Mouse (Mus musculus) adrenal gland (tissue): ENCODE data around the gene Ubr7.

ENCODE experiments used
- intact Hi-C: fragments of 180-260 bp; cut with DNase I; formaldehyde crosslinking; loops from one replicate; pipeline ENCODE4 v1.15.1; 2025

Gene Ubr7

DNA sequence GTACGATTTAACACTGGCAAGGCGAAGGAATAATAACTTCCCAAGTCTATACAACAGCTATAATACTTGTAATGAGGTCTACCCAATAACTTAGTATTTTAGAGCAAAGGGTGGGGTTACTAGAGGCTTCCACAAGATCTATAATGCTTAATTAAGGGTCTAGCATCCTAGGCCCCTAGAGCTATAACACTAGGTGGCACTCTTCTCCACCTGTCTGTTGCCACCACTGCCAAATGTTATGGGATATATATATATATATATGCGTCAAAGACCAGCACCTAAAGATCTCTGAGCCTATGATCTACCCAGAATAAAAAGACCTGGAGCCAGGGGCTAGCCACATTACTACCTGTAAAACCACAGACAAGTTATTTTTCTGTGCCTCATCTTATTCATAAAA lies 17.5 kb upstream of the Ubr7 start:
- intact Hi-C loops, result loop anchor here (2.0 to 10.0 kb wide), 2 partner anchors 17 to 325 kb away; partner anchors contain the start of genes Gm28051, Gon7 and Ubr7

DNA sequence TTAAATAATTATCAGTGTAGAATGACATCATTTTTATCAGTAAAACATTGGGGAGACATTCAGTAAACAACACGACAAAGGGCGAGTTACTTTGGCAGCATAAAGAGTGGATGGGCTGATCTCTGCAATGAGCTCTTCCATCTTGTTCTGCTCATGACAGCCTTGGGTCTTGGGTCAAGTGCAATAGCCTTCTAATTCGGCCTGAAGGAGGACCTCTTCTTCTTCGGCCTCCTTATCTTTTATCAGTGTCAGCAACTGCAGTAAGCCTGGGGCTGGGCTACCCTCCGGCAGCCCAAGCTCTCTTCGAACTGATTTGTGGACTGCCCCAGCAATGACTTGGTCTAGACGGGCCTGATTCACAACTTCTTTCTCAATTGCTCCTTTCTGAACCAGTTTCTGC lies 15.7 kb upstream of the Ubr7 start:
- intact Hi-C loops, result loop anchor here (10.0 kb wide), 1 partner anchor 323 kb away; no protein-coding TSS in a partner anchor

- intact Hi-C loops, result loop anchor here (10.0 kb wide), 1 partner anchor 322 kb away; no protein-coding TSS in a partner anchor
Observed at GRCm38 (mm10) chr12:102743036-102743588, 14.7 kb upstream of the Ubr7 start.

DNA sequence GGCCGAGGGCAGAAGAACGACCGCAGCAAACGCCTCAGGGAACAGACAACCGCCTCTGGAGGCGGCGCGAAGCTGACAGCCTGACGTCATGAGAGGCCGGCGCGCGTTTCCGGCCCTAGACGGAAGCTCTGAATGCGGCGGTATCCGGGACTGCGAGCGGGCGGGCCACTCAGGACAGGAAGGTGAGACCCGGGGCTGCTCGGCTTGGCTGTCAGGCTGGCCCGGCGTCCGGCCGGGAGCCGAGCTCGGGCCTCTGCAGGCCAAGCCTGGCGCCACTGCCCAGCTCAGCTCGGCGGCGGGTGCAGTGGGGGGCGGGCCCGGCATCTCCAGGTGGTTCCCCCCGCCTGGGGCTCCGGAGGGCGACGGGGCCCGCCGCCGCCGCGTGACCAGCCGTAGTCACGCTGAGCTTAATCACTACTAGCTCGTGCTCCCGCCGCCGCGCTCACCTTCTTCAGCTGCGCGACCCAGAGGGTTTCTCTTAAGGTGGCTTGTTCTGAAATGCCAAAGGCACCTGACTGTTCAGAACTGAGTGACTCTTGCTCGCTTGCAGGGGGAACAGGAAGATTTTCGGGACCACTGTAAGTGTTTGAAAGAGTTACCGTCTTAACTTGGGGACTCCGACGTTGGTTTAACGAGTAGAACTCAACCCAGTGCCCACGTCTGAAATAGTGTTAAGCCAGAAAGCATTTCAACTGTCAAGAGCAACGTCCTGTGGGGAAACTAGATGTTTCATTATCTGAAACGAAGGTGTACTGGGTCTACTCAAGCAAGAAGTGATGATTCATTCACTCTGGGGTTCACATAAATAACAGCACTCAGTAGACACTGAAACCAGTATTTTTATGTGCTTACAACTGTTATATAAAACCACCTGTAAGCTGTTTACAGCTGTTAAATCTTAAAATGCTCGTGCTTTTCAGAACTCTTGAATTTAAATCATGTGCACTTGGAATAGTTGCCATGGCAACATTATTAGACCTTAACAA lies 13.9 kb upstream of the Ubr7 start, which contains the start of the genes Moap1 and Tmem251:
TSS of gene Moap1 (minus strand) at position 73 of the 986 bp plus-strand sequence.
TSS of gene Tmem251 (plus strand) at position 174 of the 986 bp plus-strand sequence.
- intact Hi-C loops, result loop anchor here (10.0 kb wide), 1 partner anchor 321 kb away; no protein-coding TSS in a partner anchor

DNA sequence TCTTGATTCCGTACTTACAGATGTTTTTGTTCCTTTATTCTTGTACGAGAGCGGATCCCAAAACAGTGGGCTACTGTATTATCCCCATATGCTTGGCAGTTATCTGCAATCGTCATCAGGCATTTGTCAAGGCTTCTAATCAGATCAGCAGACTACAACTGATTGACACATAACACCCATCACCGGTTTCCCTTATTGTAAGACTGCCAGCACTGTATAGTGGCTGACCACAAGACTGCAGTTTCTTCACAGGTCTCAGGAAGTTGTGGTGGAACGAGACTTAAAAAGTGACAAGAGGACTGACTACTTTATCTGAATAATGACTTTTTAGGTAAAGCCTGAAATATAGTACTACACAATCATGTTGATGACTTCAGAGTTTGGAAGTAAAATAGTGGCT lies 12.9 kb upstream of the Ubr7 start:
- intact Hi-C loops, result loop anchor here (10.0 kb wide), 1 partner anchor 320 kb away; no protein-coding TSS in a partner anchor

GRCm38 (mm10) chr12:102748256-102748655 lies 9.5 kb upstream of the Ubr7 start:
- intact Hi-C loops, result loop anchor here (10.0 kb wide), 1 partner anchor 317 kb away; no protein-coding TSS in a partner anchor

DNA sequence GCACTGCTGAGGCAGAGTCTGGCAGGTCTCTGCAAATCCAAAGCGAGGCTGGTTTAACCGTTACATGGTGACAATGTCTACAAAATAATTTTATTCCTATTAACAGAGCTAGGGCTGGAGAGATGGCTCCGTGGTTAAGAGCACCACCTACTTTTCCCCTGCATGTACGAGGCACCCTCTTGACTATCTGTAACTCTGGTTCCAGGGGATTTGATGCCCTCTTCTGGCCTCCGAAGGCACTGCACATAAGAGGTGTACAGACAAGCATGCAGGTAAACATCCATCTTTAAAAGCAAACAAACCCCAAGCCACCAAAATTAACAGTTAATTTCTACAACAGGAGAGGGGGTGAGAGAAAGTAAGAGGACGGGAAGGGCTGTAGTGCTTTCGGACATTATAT lies 1.5 kb upstream of the Ubr7 start:
- intact Hi-C loops, result loop anchor here (2.0 to 5.0 kb wide), 2 partner anchors 16 to 121 kb away; partner anchors contain the start of gene Btbd7

GRCm38 (mm10) chr12:102757055-102757688 lies 595 bp upstream of the Ubr7 start:
- intact Hi-C loops, result loop anchor here (2.0 to 5.0 kb wide), 2 partner anchors 16 to 120 kb away; partner anchors contain the start of gene Btbd7

DNA sequence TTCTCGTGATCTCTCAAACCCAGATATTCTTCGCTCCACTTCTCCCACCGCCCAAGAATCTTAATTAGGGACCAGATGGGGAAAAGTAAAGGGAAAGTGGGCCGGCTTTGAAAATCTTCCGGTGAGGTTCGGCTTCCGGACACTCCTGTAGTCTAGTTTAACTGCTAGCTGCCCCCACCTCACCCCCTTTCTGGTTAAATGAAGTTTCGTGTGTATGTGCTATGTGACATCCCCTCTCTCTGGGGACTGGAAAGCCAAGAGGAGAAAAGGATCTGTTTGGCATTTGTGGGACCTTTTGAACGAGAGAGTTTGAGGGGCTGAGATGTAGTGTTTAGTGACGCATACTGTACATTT lies 613 bp downstream of the Ubr7 start, which contains the start of gene Gm20604:
TSS of gene Gm20604 (minus strand) at position 270 of the 354 bp plus-strand sequence.
- intact Hi-C loops, result loop anchor here (5.0 kb wide), 1 partner anchor 119 kb away; the partner anchor contains the start of gene Btbd7

DNA sequence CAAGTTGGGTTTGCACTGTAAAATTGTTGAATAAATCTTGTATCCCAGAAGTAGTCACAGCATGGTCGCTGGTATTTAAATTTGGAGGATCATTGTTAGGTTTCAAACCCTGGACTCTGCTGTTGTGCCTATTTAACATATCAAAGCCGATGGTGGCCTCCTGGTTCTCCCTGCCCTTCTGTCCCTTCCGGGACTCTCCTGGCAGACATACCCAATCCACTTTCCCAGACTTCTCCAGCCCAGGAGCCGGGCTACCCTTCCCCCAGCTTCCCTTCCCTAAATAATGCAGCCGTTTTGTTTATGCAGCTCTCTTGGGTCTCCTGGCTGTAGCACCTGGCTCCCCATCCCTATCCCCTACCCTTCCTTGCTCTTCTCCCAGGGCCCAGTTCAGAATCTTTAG lies 1.2 kb downstream of the Ubr7 start:
- intact Hi-C loops, result loop anchor here (5.0 kb wide), 1 partner anchor 118 kb away; the partner anchor contains the start of gene Btbd7

DNA sequence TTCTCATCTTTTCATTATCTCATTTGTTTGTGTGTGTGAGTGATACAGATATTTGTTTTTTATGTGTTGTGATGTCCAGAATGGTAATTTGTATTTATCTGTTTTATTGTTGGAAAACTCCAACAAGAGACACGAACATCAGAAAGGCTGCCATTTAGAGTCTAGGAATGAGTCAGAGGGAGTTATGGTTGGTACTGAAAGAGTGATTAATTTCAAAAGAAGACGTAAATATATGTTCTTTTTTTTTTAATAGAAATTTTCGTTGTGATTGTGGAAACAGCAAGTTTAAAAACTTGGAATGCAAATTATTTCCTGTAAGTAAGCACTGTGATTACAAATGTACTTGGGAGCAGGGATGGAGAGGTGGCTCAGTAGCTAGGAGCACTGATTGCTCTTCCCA lies 3.9 kb downstream of the Ubr7 start:
- intact Hi-C loops, result no loop called here

DNA sequence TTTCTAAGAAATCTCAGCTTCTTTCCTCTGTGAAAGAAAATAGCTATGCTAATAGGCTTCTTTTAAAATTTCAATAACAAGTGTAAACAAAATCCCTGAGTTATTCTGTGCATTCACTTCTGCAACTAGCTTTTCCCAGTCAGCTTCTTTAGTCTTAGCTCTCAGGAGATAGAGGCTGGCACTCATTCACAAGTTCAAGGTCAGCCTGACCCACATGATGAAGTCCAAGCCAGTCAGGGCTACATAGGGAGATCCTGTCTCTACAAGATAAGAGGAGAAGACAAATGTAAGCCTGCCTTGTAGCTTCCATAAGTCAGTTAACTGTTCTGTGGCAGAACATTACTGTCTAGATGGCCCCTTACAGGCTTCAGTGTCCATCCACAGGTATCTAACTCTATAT lies 5.9 kb downstream of the Ubr7 start:
- intact Hi-C loops, result no loop called here

- intact Hi-C loops, result no loop called here
Observed at GRCm38 (mm10) chr12:102769000-102769399, 11.2 kb downstream of the Ubr7 start.

DNA sequence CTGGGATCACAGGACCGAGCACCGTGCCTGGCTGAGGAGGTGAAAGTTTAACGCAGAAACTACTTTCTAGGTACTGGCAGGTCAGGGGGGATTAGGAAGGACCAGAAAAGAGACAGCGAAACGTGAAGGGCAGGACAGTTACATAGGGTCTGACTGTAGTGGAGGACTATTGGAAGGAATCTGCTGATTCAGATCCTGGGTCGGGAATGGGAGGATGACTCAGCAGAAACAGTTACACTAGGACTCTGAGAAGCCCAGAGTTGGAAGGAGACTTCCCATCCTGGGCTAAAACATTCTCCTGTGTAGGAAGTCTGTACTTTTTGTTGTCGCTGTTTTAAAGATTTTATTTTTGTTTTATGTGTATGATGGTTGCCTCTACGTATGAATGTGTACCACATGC lies 13.8 kb downstream of the Ubr7 start:
- intact Hi-C loops, result no loop called here

DNA sequence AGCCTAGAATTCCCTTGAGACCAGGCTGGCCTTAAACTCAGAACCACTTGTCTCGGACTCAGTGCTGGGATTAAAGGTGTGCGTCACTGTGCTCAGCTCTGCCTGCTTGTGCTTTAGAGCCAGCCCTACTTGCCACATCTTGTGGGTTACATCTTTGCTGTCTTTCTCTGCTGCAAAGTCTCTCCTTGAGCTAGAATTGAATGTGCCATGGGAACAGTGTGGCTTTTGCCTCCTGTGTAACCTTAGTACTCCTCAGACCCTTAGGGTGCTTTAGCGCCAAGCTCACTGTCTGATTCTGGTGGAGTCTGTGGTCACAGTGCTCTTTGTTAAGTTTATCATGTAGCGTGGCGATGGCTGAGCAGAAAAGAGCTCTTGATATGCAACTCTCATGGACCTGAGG lies 14.9 kb downstream of the Ubr7 start:
- intact Hi-C loops, result no loop called here

DNA sequence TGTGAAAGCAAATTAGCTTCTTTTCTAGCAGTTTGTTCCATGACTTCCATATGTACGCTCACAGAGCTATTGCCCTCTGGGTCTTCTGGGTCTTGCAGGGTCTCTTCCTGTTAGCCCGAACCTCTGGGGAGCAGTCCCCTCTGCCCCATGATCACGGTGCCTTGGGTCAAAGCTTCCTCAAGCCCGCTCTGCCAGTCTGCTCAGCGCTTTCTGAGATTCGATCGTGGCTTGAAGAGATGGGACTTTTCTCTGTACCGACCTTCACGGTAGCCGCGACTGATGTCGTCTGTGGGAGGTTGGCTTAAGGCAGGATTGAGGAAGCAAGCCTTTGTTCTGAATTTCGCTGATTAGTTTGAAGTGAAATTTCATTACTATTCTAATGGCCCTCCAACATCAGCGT lies 18.3 kb downstream of the Ubr7 start:
- intact Hi-C loops, result no loop called here

DNA sequence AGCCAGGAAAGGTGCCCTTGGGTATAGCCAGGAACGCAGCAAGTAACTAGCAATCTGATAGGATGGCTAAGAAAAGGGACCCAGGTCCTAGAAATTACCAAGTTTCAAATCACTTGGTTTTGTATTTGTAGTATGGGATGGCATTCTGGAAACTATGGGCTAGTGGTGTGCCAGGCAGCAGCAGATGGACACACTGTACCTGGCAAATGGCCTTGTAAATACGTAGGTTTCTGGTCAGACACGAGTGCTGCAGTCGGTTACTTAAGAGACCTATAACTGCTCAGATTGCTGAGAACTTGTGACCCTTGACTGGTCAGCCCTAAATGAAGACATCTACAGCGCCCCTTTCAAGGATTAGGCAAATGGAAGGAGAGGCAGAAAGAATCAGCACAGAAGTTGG lies 20.4 kb downstream of the Ubr7 start:
- intact Hi-C loops, result no loop called here

- intact Hi-C loops, result no loop called here
Observed at GRCm38 (mm10) chr12:102779452-102779851, 21.7 kb downstream of the Ubr7 start.

DNA sequence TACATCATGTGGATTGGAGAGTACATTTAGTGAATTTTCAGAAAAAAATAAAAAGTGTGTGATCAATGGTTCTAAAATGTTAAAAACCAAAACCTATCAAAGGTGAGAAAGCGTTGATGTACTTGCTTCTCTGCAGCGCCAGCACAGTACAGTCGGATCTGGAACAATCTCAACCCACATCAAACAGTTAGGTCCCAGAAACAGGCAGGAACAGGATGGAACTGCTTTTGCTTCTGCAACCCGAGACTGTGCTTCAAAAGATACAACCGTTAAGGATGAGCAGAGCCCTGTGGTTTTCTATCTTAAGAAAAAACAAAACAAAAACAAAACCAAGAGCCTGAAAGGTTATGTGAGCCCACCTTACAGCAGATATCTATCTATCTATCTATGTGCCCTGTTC lies 25.1 kb downstream of the Ubr7 start:
- intact Hi-C loops, result no loop called here

DNA sequence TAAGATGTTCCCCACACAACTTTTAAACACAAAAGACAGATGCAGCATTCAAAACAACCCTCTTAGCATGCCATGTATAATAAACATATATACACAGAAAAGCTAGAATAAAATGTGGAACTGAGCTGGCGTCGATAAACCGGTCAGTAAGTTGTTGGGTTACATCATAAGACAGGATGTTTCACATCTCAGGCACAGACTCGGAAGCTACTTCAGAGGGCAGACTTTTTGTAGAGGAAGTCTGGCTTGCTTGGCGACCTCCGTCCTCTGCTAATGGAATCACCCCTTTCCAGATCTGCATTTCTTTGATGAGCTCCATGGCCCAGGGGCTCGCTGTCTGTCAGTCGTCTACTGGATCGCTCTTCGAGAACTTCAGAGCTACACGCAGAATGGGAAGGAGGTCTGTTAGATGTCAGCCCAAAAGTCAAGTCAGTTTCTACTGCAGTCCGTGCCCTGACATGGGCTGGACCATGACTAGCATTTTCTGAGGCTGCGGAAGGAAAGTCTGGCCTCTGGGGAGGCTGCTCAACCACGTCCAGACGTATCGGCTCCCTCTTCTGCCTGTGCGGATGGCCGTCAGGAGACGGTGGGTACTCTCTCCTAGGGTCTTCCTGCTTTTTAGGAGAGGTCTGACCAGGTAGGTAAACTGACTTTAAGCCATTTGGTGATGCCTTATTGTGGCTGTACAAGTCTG lies 27.3 kb downstream of the Ubr7 start:
- intact Hi-C loops, result no loop called here

DNA sequence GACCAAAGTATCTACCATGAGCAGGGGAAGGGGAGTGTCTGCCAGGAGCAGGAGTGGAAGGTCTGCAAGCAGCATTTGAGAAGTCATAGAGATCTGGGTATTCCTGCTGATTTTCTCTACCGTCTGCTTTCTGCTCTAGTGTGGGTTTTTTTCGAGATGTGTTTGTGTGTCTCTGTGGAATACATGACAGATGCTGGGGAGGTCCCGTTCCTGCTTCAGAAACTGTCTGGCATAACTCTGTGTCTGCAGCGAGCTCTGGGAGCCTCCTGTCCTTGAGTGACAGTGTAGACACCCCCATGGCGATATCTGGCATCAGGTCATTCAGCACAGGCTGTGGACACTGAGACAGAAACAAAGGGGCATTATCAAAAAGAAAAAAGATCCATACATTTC lies 27.8 kb downstream of the Ubr7 start:
- intact Hi-C loops, result no loop called here
